In the genomic region with DNA sequence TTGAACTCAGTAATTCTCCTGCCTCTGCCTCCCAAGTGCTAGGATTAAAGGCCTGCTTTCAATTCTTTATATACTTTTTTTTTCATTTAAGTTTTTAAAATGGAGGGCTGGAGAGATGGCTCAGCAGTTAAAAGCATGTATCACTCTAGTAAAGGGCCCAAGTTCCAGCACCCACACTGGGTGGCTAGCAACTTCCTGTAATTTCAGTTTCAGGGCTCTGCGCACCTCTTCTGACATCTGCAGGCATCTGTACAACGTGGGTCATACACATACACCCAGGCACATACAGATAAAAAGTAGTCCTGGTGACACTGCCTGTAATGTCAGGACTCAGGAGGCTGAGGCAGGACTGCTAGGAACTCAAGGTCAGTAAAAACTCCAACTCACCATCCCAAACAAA, we compare ENCODE assay signal across 19 mouse cellular contexts. TPM values are rescaled to one million over a fixed set of nuclear protein-coding genes. Genes with fewer than 3 reads are reported as not detected.
DNase-seq lines count a peak whose midpoint lies in the region; ATAC-seq and TF ChIP-seq lines count a peak whose summit lies in the region.
"Had no signal": no experiment of that assay in that cellular context is flagged by ENCODE, and none has a peak within 500 bp of the region (broad histone marks: within the 10 kb centered on the region; RNA-seq: fewer than 3 reads in every experiment).

No protein-coding gene starts in this region.

- no peak for TF ChIP-seq CTCF in liver, postnatal 0 days (IDR thresholded peaks at IDR 0.05; ENCODE audit: low read depth)

- intact Hi-C loops in left cerebral cortex, postnatal 14 days (cut with DNase I) = no loop called here

- ATAC-seq in liver, embryonic 12.5 days = peak; percentile 37; the same call in 1 of the 2 replicates
- ATAC-seq in liver, postnatal 0 days = no peak
- ATAC-seq in megakaryocyte progenitor cell, adult 5-6 weeks (replicated peaks; ENCODE audit: poor library complexity) = peak; percentile 76
- ATAC-seq: hindbrain, embryonic 16.5 days; lung, postnatal 0 days had no signal

- H3K27ac ChIP-seq in liver, embryonic 12.5 days = no peak overlapping the region
- H3K27ac ChIP-seq in liver, postnatal 0 days (ENCODE audit: low read depth) = no peak overlapping the region
- H3K27ac ChIP-seq: forebrain, embryonic 10.5 days; layer of hippocampus, adult 2 months; limb, embryonic 15.5 days; neural tube, embryonic 12.5 days had no signal

- no peak for DNase-seq in liver, postnatal 0 days
- DNase-seq in ZHBTc4 (ENCODE audit: low read depth, low spot score) = peak; percentile 19
- peak; percentile 47 for DNase-seq in thymus, postnatal 4 days
- no peak for DNase-seq in frontal cortex, postnatal 10 days (ENCODE audit: low spot score in 2 of 2)
- DNase-seq in left cerebral cortex, postnatal 14 days (ENCODE audit: low spot score in 2 of 2) = no peak
- no peak for DNase-seq in yolk sac, embryonic 10.5 days (ENCODE audit: low spot score)
- DNase-seq: adrenal gland, adult 2 months; cerebellum, postnatal 10 days; heart, adult 18-20 months; kidney, adult 9 months; midbrain, embryonic 14.5 days had no signal

- no peak overlapping the region for H3K4me3 ChIP-seq in liver, embryonic 12.5 days
- no peak overlapping the region for H3K4me3 ChIP-seq in liver, postnatal 0 days (ENCODE audit: low read depth, low read length)
- H3K4me3 ChIP-seq: forebrain, embryonic 10.5 days; layer of hippocampus, adult 2 months; limb, embryonic 15.5 days; neural tube, embryonic 12.5 days had no signal

- no peaks in the 10 kb centered on the region for H3K9me3 ChIP-seq in liver, embryonic 12.5 days (replicated peaks)
- H3K9me3 ChIP-seq in liver, postnatal 0 days (ENCODE audit: low read length) = no peaks in the 10 kb centered on the region
- H3K9me3 ChIP-seq: forebrain, embryonic 10.5 days; limb, embryonic 15.5 days; neural tube, embryonic 12.5 days had no signal

- peak overlapping the region; percentile 2; the same call in 1 of the 2 replicates for H3K9ac ChIP-seq in liver, embryonic 12.5 days
- no peak overlapping the region for H3K9ac ChIP-seq in liver, postnatal 0 days (replicated peaks)
- H3K9ac ChIP-seq: limb, embryonic 15.5 days; neural tube, embryonic 12.5 days had no signal

- peak overlapping the region; percentile 14; the same call in 1 of the 2 replicates for H3K4me2 ChIP-seq in liver, embryonic 12.5 days
- no peak overlapping the region for H3K4me2 ChIP-seq in liver, postnatal 0 days (ENCODE audit: low read depth, low read length)
- H3K4me2 ChIP-seq: limb, embryonic 15.5 days; neural tube, embryonic 12.5 days had no signal

- no peaks in the 10 kb centered on the region for H3K27me3 ChIP-seq in liver, embryonic 12.5 days (replicated peaks)
- H3K27me3 ChIP-seq in liver, postnatal 0 days (ENCODE audit: insufficient read depth, low read length) = no peaks in the 10 kb centered on the region
- H3K27me3 ChIP-seq: limb, embryonic 15.5 days; neural tube, embryonic 12.5 days had no signal

- 29% methylated on average over 2 of the region's 2 CpGs for WGBS in liver, embryonic 12.5 days (ENCODE audit: insufficient replicate concordance)
- WGBS in liver, postnatal 0 days (ENCODE audit: insufficient replicate concordance) = 24% methylated on average over 2 of the region's 2 CpGs

- no peaks in the 10 kb centered on the region for H3K36me3 ChIP-seq in liver, embryonic 12.5 days
- no peaks in the 10 kb centered on the region for H3K36me3 ChIP-seq in liver, postnatal 0 days (replicated peaks; ENCODE audit: insufficient read depth, low read length)
- H3K36me3 ChIP-seq: limb, embryonic 15.5 days; neural tube, embryonic 12.5 days had no signal

- no peak for TF ChIP-seq EP300 in liver, postnatal 0 days (IDR thresholded peaks at IDR 0.05; ENCODE audit: low read depth)

- peaks cover 75% of the 10 kb centered on the region for H3K4me1 ChIP-seq in liver, embryonic 12.5 days
- H3K4me1 ChIP-seq in liver, postnatal 0 days (ENCODE audit: insufficient read depth) = peaks cover 29% of the 10 kb centered on the region
- H3K4me1 ChIP-seq: forebrain, embryonic 10.5 days; limb, embryonic 15.5 days; neural tube, embryonic 12.5 days had no signal

RNA-seq across cellular contexts. Expression of a gene that starts 9.5 kb away (rescaled TPM):
- 174 and 185 TPM in 2 replicates for polyA plus RNA-seq in liver, embryonic 12.5 days (2016; fragmentation: Nextera tagmentation; extraction: Ambion mirVana)
- 103 and 105 TPM in 2 replicates for polyA plus RNA-seq in liver, postnatal 0 days (2015; fragmentation: Nextera tagmentation; extraction: Ambion mirVana)
- 215 and 244 TPM in 2 replicates for total RNA-seq in megakaryocyte progenitor cell, adult 5-6 weeks (2015)
- 84.2 and 95.6 TPM in 2 replicates for total RNA-seq in megakaryocyte progenitor cell, adult 5-6 weeks (2017)
- 10 to 100 TPM; 76.6 to 76.7 TPM for total RNA-seq in left cerebral cortex, postnatal 14 days (2021)

RNA-seq across cellular contexts. Expression of a gene that starts 43.8 kb away (rescaled TPM):
- 80.3 and 81.3 TPM in 2 replicates for polyA plus RNA-seq in liver, embryonic 12.5 days (2016; fragmentation: Nextera tagmentation; extraction: Ambion mirVana)
- polyA plus RNA-seq in liver, postnatal 0 days (2015; fragmentation: Nextera tagmentation; extraction: Ambion mirVana) = 12.9 and 15.0 TPM in 2 replicates
- total RNA-seq in megakaryocyte progenitor cell, adult 5-6 weeks (2015) = 79.2 and 85.6 TPM in 2 replicates
- total RNA-seq in megakaryocyte progenitor cell, adult 5-6 weeks (2017) = 111 and 153 TPM in 2 replicates
- 10 to 100 TPM; 15.5 to 19.9 TPM for total RNA-seq in left cerebral cortex, postnatal 14 days (2021)

Comparison
In these comparisons a context has a peak if more than half of its experiments do, and no peak if none do; other contexts are left out.
1. DNase-seq: peak in ZHBTc4 (single experiment) and thymus, postnatal 4 days (single experiment); none in liver, postnatal 0 days (single experiment), frontal cortex, postnatal 10 days (0 of 2), left cerebral cortex, postnatal 14 days (0 of 2) and yolk sac, embryonic 10.5 days (single experiment).